Mouse (Mus musculus) liver, embryonic 14.5 days (tissue): Measurements from ENCODE around the gene Herc2.

ENCODE experiments used
- CTCF ChIP-seq: IDR thresholded peaks from 2 replicates; pipeline ENCODE4 v1.5.1; 2016; ENCODE audit warnings: antibody characterized with exemption, low read depth, control low read depth
- EP300 ChIP-seq: IDR thresholded peaks from 2 replicates; pipeline ENCODE4 v1.6.1; 2016; ENCODE audit warnings: antibody characterized with exemption, low read depth

DNA sequence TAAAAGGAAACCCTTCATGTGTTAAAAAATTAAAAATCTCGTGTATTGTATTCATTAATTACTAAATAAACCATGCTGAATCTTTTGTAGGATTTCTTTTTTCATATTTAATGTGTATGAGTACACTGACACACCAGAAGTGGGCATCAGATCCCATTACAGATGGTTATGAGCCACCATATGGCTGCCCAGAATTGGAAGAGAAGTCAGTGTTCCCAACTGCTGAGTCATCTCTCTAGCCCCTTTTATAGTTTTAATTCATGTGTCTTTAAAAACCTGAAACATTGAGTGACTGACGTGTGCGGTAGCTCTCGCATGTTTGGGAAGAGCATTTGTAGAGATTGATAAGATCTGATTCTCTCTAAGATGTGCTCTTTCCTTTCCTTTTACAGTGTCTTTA lies 21.7 kb downstream of the Herc2 start:
- TF ChIP-seq CTCF (no peak), EP300 (no peak)
